Mouse (Mus musculus): ENCODE data around the gene Lrrc36. TPM values are rescaled to one million over a fixed set of nuclear protein-coding genes. Genes with fewer than 3 reads are reported as not detected.

Lrrc36 gene
- total RNA-seq, 2 experiments from 2014 or later, result 0.32 to 0.79 TPM

- no peak for DNase-seq (ENCODE audit: extremely low spot score in 1 of 2, low spot score in 2 of 2)
- intact Hi-C loops (cut with DNase I), result no loop called here
These were observed 8.6 kb downstream of the Lrrc36 start for GRCm38 (mm10) chr8:105422006-105422405.

- no peak for DNase-seq (ENCODE audit: extremely low spot score in 1 of 2, low spot score in 2 of 2)
- intact Hi-C loops (cut with DNase I), result no loop called here
These were observed 13.5 kb downstream of the Lrrc36 start for GRCm38 (mm10) chr8:105426878-105427277.

GRCm38 (mm10) chr8:105431743-105432515 is 18.6 kb downstream of the Lrrc36 start:
- DNase-seq (ENCODE audit: extremely low spot score in 1 of 2, low spot score in 2 of 2), result no peak
- intact Hi-C loops (cut with DNase I), result no loop called here

- intact Hi-C loops (cut with DNase I), result no loop called here
- DNase-seq (ENCODE audit: extremely low spot score in 1 of 2, low spot score in 2 of 2), result no peak
These were observed 19.6 kb downstream of the Lrrc36 start for GRCm38 (mm10) chr8:105433021-105433420.

- intact Hi-C loops (cut with DNase I), result no loop called here
These were observed 20.1 kb downstream of the Lrrc36 start for GRCm38 (mm10) chr8:105433511-105433910.

GRCm38 (mm10) chr8:105434136-105434535 is 20.8 kb downstream of the Lrrc36 start:
- intact Hi-C loops (cut with DNase I), result no loop called here
- no peak for DNase-seq (ENCODE audit: extremely low spot score in 1 of 2, low spot score in 2 of 2)

More at GRCm38 (mm10) chr8:105433511-105433910, 20.1 kb downstream of the Lrrc36 start:
- DNase-seq (ENCODE audit: extremely low spot score in 1 of 2, low spot score in 2 of 2), result no peak

GRCm38 (mm10) chr8:105436218-105436617 is 22.8 kb downstream of the Lrrc36 start:
- intact Hi-C loops (cut with DNase I), result no loop called here
- DNase-seq (ENCODE audit: extremely low spot score in 1 of 2, low spot score in 2 of 2), result no peak

GRCm38 (mm10) chr8:105437078-105437748 is 23.8 kb downstream of the Lrrc36 start:
- DNase-seq (ENCODE audit: extremely low spot score in 1 of 2, low spot score in 2 of 2), result no peak
- intact Hi-C loops (cut with DNase I), result no loop called here

GRCm38 (mm10) chr8:105438865-105439264 is 25.5 kb downstream of the Lrrc36 start:
- intact Hi-C loops (cut with DNase I), result no loop called here
- DNase-seq (ENCODE audit: extremely low spot score in 1 of 2, low spot score in 2 of 2), result peak in 1 of 2 experiments; percentile 51

GRCm38 (mm10) chr8:105441433-105441832 is 28.1 kb downstream of the Lrrc36 start:
- DNase-seq (ENCODE audit: extremely low spot score in 1 of 2, low spot score in 2 of 2), result peak in 1 of 2 experiments; percentile 77
- intact Hi-C loops (cut with DNase I), result no loop called here

GRCm38 (mm10) chr8:105442661-105443060 is 29.3 kb downstream of the Lrrc36 start:
- intact Hi-C loops (cut with DNase I), result no loop called here
- no peak for DNase-seq (ENCODE audit: extremely low spot score in 1 of 2, low spot score in 2 of 2)

- DNase-seq (ENCODE audit: extremely low spot score in 1 of 2, low spot score in 2 of 2), result no peak
These were observed 32.1 kb downstream of the Lrrc36 start for GRCm38 (mm10) chr8:105445296-105446126.

GRCm38 (mm10) chr8:105446127-105446552 is 32.8 kb downstream of the Lrrc36 start:
- intact Hi-C loops (cut with DNase I), result no loop called here
- no peak for DNase-seq (ENCODE audit: extremely low spot score in 1 of 2, low spot score in 2 of 2)

More at GRCm38 (mm10) chr8:105445296-105446126, 32.1 kb downstream of the Lrrc36 start:
- intact Hi-C loops (cut with DNase I), result no loop called here

GRCm38 (mm10) chr8:105448188-105448587 is 34.8 kb downstream of the Lrrc36 start:
- DNase-seq (ENCODE audit: extremely low spot score in 1 of 2, low spot score in 2 of 2), result no peak
- intact Hi-C loops (cut with DNase I), result no loop called here

- DNase-seq (ENCODE audit: extremely low spot score in 1 of 2, low spot score in 2 of 2), result no peak
- intact Hi-C loops (cut with DNase I), result no loop called here
These were observed 35.2 kb downstream of the Lrrc36 start for GRCm38 (mm10) chr8:105448596-105448995.

- no peak for DNase-seq (ENCODE audit: extremely low spot score in 1 of 2, low spot score in 2 of 2)
- intact Hi-C loops (cut with DNase I), result no loop called here
These were observed 37.6 kb downstream of the Lrrc36 start for GRCm38 (mm10) chr8:105450977-105451376.

- intact Hi-C loops (cut with DNase I), result no loop called here
- DNase-seq (ENCODE audit: extremely low spot score in 1 of 2, low spot score in 2 of 2), result no peak
These were observed 38.7 kb downstream of the Lrrc36 start for GRCm38 (mm10) chr8:105451903-105452603.

- intact Hi-C loops (cut with DNase I), result no loop called here
- no peak for DNase-seq (ENCODE audit: extremely low spot score in 1 of 2, low spot score in 2 of 2)
These were observed 39.9 kb downstream of the Lrrc36 start for GRCm38 (mm10) chr8:105453296-105453695.

GRCm38 (mm10) chr8:105454088-105454487 is 40.7 kb downstream of the Lrrc36 start:
- DNase-seq (ENCODE audit: extremely low spot score in 1 of 2, low spot score in 2 of 2), result no peak
- intact Hi-C loops (cut with DNase I), result no loop called here
